In genomic region chr5:131548932-131549563, GRCm38 (mm10) we compare ENCODE assay signal across 10 mouse cellular contexts.
A peak's percentile ranks its signal among the peaks of the same experiment; 100 is the strongest.
DNase-seq lines count a peak whose midpoint lies in the region; ATAC-seq lines count a peak whose summit lies in the region.
"Had no signal": no experiment of that assay in that cellular context is flagged by ENCODE, and none has a peak within 500 bp of the region (broad histone marks: within the 10 kb centered on the region; RNA-seq: fewer than 3 reads in every experiment).

No protein-coding gene starts in this region.

- H3K4me2 ChIP-seq in kidney, embryonic 14.5 days (replicated peaks; ENCODE audit: low read depth, low read length), result no peak overlapping the region
- no peak overlapping the region; the same call in 1 of the 2 replicates for H3K4me2 ChIP-seq in hindbrain, embryonic 14.5 days (replicated peaks)
- H3K4me2 ChIP-seq in neural tube, embryonic 12.5 days (replicated peaks), result no peak overlapping the region; the same call in 1 of the 2 replicates

- whole genome bisulfite sequencing in kidney, embryonic 14.5 days, result 11% methylated on average over 17 of the region's 17 CpGs
- 21% methylated on average over 17 of the region's 17 CpGs for whole genome bisulfite sequencing in hindbrain, embryonic 14.5 days
- 8% methylated on average over 17 of the region's 17 CpGs for WGBS in neural tube, embryonic 12.5 days

- H3K9ac ChIP-seq in kidney, embryonic 14.5 days (ENCODE audit: low read depth, low read length), result no peak overlapping the region
- no peak overlapping the region for H3K9ac ChIP-seq in hindbrain, embryonic 14.5 days
- peak overlapping the region; percentile 18; the same call in 1 of the 2 replicates for H3K9ac ChIP-seq in neural tube, embryonic 12.5 days

- H3K9me3 ChIP-seq in kidney, embryonic 14.5 days (ENCODE audit: control insufficient read depth, low read length), result no peaks in the 10 kb centered on the region
- no peaks in the 10 kb centered on the region for H3K9me3 ChIP-seq in hindbrain, embryonic 14.5 days (ENCODE audit: control insufficient read depth, low read length)
- 0 out of 2 replicates have a peak, but pooled peaks cover 2% of the 10 kb centered on the region for H3K9me3 ChIP-seq in neural tube, embryonic 12.5 days
- H3K9me3 ChIP-seq: heart, embryonic 10.5 days had no signal

- no peak overlapping the region for H3K4me3 ChIP-seq in kidney, embryonic 14.5 days (ENCODE audit: low read length)
- H3K4me3 ChIP-seq in hindbrain, embryonic 14.5 days (replicated peaks; ENCODE audit: low read length), result no peak overlapping the region
- no peak overlapping the region for H3K4me3 ChIP-seq in neural tube, embryonic 12.5 days
- H3K4me3 ChIP-seq: heart, embryonic 10.5 days had no signal

- H3K27me3 ChIP-seq in kidney, embryonic 14.5 days (ENCODE audit: control insufficient read depth, insufficient read depth, low read length), result no peaks in the 10 kb centered on the region; the same call in none of the 2 replicates
- no peaks in the 10 kb centered on the region for H3K27me3 ChIP-seq in hindbrain, embryonic 14.5 days (ENCODE audit: control insufficient read depth, insufficient read depth, low read length)
- H3K27me3 ChIP-seq in neural tube, embryonic 12.5 days (replicated peaks), result peaks cover 5% of the 10 kb centered on the region; the same call in 1 of the 2 replicates

- ATAC-seq in kidney, embryonic 14.5 days (ENCODE audit: low FRiP score, low TSS enrichment), result peak; percentile 53
- no peak for ATAC-seq in hindbrain, embryonic 14.5 days (ENCODE audit: low FRiP score)
- ATAC-seq in neural tube, embryonic 12.5 days (ENCODE audit: low FRiP score, low read depth), result no peak

- no peaks in the 10 kb centered on the region for H3K36me3 ChIP-seq in kidney, embryonic 14.5 days (ENCODE audit: control insufficient read depth, insufficient read depth, low read length)
- no peaks in the 10 kb centered on the region for H3K36me3 ChIP-seq in hindbrain, embryonic 14.5 days (replicated peaks; ENCODE audit: control insufficient read depth, insufficient read depth)
- no peaks in the 10 kb centered on the region for H3K36me3 ChIP-seq in neural tube, embryonic 12.5 days
- H3K36me3 ChIP-seq: heart, embryonic 10.5 days had no signal

- DNase-seq in kidney, postnatal 36 days, result no peak
- DNase-seq in embryo, embryonic 11.5 days (ENCODE audit: low read depth, low spot score), result peak; percentile 36
- DNase-seq in hindbrain, embryonic 14.5 days (ENCODE audit: low spot score), result no peak
- no peak for DNase-seq in urinary bladder, postnatal 25 days (ENCODE audit: low spot score)
- no peak for DNase-seq in urinary bladder, postnatal 4 days (ENCODE audit: low spot score in 2 of 2)
- no peak for DNase-seq in right cerebral cortex, adult 18-20 months
- DNase-seq: kidney, adult 9 months had no signal

- peaks cover 6% of the 10 kb centered on the region; the same call in 1 of the 2 replicates for H3K4me1 ChIP-seq in kidney, embryonic 14.5 days (ENCODE audit: control insufficient read depth, insufficient read depth, low read length)
- peaks cover 11% of the 10 kb centered on the region for H3K4me1 ChIP-seq in hindbrain, embryonic 14.5 days (replicated peaks; ENCODE audit: control insufficient read depth, insufficient read depth, low read length)
- H3K4me1 ChIP-seq in neural tube, embryonic 12.5 days, result peaks cover 31% of the 10 kb centered on the region

- H3K27ac ChIP-seq in kidney, embryonic 14.5 days (ENCODE audit: low read depth, low read length), result no peak overlapping the region
- H3K27ac ChIP-seq in hindbrain, embryonic 14.5 days, result peak overlapping the region; percentile 26
- no peak overlapping the region for H3K27ac ChIP-seq in neural tube, embryonic 12.5 days
- H3K27ac ChIP-seq: heart, embryonic 10.5 days had no signal
